Mouse (Mus musculus) adrenal gland, postnatal 14 days (tissue): ENCODE results near the gene Ctnnbl1. TPM values are rescaled to one million over a fixed set of nuclear protein-coding genes. Genes with fewer than 3 reads are reported as not detected.

Source experiments
- total RNA-seq: library from RNA; stranded (reverse); gene quantifications from 2 replicates; pipeline ENCODE4 v1.2.3, GENCODE M21; 2021

The Ctnnbl1 gene
- total RNA-seq, 1 experiment from 2014 or later: 18.4 TPM

Other genes with a start within 250 kb of the Ctnnbl1 start
- 158 TPM in 2 replicates for gene Nnat, start 177.3 kb upstream of the Ctnnbl1 start, total RNA-seq
- gene Blcap, start 166.1 kb upstream of the Ctnnbl1 start, total RNA-seq: 75.2 and 77.9 TPM in 2 replicates
- gene Vstm2l, start 177.3 kb downstream of the Ctnnbl1 start, total RNA-seq: 1.7 and 7.7 TPM in 2 replicates